Comparison of ENCODE assay signal across 27 mouse cellular contexts in the genomic region with DNA sequence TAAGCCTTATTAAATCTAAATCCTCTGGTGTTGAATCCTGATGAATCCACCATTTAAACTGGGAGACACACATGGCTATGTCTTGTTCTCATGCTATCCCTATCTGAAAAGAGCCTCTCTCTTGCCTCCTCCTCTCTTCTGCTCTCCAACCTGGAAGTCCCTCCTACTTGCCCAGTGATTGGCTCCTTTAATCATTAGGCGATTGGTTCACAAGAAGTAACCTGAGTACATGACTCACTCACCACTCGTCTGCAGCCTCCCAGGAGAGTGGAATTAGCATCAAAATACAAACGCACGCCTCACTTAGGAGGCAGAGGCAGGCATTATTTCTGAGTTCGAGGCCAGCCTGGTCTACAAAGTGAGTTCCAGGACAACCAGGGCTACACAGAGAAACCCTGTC.
"Had no signal": no experiment of that assay in that cellular context is flagged by ENCODE, and none has a peak within 500 bp of the region (broad histone marks: within the 10 kb centered on the region; RNA-seq: fewer than 3 reads in every experiment).

No protein-coding gene starts in this region.

- H3K4me1 ChIP-seq: heart, embryonic 10.5 days; heart, embryonic 12.5 days; hindbrain, embryonic 10.5 days; hindbrain, embryonic 12.5 days; intestine, embryonic 15.5 days; kidney, embryonic 15.5 days; limb, embryonic 12.5 days; liver, embryonic 13.5 days; liver, embryonic 15.5 days had no signal

- ATAC-seq: hindbrain, embryonic 16.5 days; inflammation-experienced regulatory T-cells, adult 6 months; intestine, embryonic 15.5 days; intestine, postnatal 0 days had no signal

- H3K9me3 ChIP-seq: heart, embryonic 10.5 days; heart, embryonic 12.5 days; hindbrain, embryonic 10.5 days; hindbrain, embryonic 12.5 days; intestine, embryonic 15.5 days; kidney, embryonic 15.5 days; limb, embryonic 12.5 days; liver, embryonic 13.5 days; liver, embryonic 15.5 days had no signal

- H3K36me3 ChIP-seq: heart, embryonic 10.5 days; heart, embryonic 12.5 days; hindbrain, embryonic 10.5 days; hindbrain, embryonic 12.5 days; intestine, embryonic 15.5 days; kidney, embryonic 15.5 days; limb, embryonic 12.5 days; liver, embryonic 13.5 days; liver, embryonic 15.5 days had no signal

- H3K9ac ChIP-seq: heart, embryonic 12.5 days; hindbrain, embryonic 12.5 days; hindbrain, embryonic 14.5 days; intestine, embryonic 15.5 days; kidney, embryonic 15.5 days; limb, embryonic 12.5 days; liver, embryonic 13.5 days; liver, embryonic 15.5 days had no signal

- DNase-seq: gastrocnemius, adult 2 months; gastrocnemius, postnatal 10 days; gastrocnemius, postnatal 25 days; heart, postnatal 10 days; heart, postnatal 4 days; kidney, adult 2 months; kidney, adult 9 months; kidney, postnatal 14 days; kidney, postnatal 36 days; layer of hippocampus, adult 9-11 months; layer of hippocampus, postnatal 36 days; left cerebral cortex, postnatal 4 days; liver; liver, embryonic 13.5 days had no signal

- H3K27ac ChIP-seq: gastrocnemius, adult 2 months; heart, embryonic 10.5 days; hindbrain, embryonic 10.5 days; hindbrain, embryonic 12.5 days; hindbrain, embryonic 14.5 days; intestine, embryonic 15.5 days; kidney, embryonic 15.5 days; kidney, postnatal 0 days; limb, embryonic 12.5 days; liver, embryonic 13.5 days; liver, embryonic 15.5 days had no signal

- H3K4me3 ChIP-seq: gastrocnemius, adult 2 months; heart, embryonic 10.5 days; heart, embryonic 12.5 days; hindbrain, embryonic 10.5 days; hindbrain, embryonic 12.5 days; intestine, embryonic 15.5 days; kidney, embryonic 15.5 days; limb, embryonic 12.5 days; liver, embryonic 13.5 days; liver, embryonic 15.5 days had no signal
